Mouse (Mus musculus) heart, embryonic 14.5 days (tissue): Measurements from ENCODE around the gene Rnf182. TPM values are rescaled to one million over a fixed set of nuclear protein-coding genes. Genes with fewer than 3 reads are reported as not detected.

Source experiments
- ATAC-seq: fragments of 200-750 bp; cut with Nextera tagmentation; 2 replicates; pipeline ENCODE4 v1.8.0; 2017; ENCODE audit warnings: low read depth, moderate TSS enrichment; ENCODE audit not compliant: insufficient number of reproducible peaks, insufficient read depth, low FRiP score
- H3K27ac ChIP-seq, 2 experiments: fragments of 200-500 bp in 1 of 2; fragments of 300-500 bp in 1 of 2; sonication (generic) in 1 of 2; replicated peaks in 1 of 2; 2 replicates each; pipeline ENCODE4 v1.5.1; 2012 to 2014; ENCODE audit warnings: low read depth in 2 of 2, low read length in 2 of 2, control low read depth in 1 of 2, mild to moderate bottlenecking in 1 of 2, mixed read lengths in 1 of 2; ENCODE audit not compliant: control insufficient read depth in 1 of 2, insufficient read depth in 1 of 2
- H3K27me3 ChIP-seq: fragments of 300-500 bp; sonication (generic); 2 replicates; pipeline ENCODE4 v1.6.1; 2014; ENCODE audit warnings: mild to moderate bottlenecking, low read length, control low read depth; ENCODE audit not compliant: control insufficient read depth, insufficient read depth
- H3K36me3 ChIP-seq: fragments of 300-500 bp; sonication (generic); 2 replicates; pipeline ENCODE4 v1.6.1; 2014; ENCODE audit warnings: mild to moderate bottlenecking, control low read depth, low read length, mixed read lengths; ENCODE audit not compliant: control insufficient read depth, insufficient read depth
- H3K4me1 ChIP-seq, 2 experiments: fragments of 200-500 bp in 1 of 2; fragments of 300-500 bp in 1 of 2; sonication (generic) in 1 of 2; 2 replicates each; pipeline ENCODE4 v1.6.1; 2012 to 2014; ENCODE audit warnings: low read length in 2 of 2, control low read depth in 1 of 2, mixed read lengths in 1 of 2; ENCODE audit not compliant: control insufficient read depth in 2 of 2, insufficient read depth in 2 of 2
- H3K4me2 ChIP-seq: fragments of 300-500 bp; sonication (generic); 2 replicates; pipeline ENCODE4 v1.6.1; 2014; ENCODE audit warnings: mild to moderate bottlenecking, low read length
- H3K4me3 ChIP-seq, 2 experiments: fragments of 200-500 bp in 1 of 2; fragments of 300-500 bp in 1 of 2; sonication (generic) in 1 of 2; 2 replicates each; pipeline ENCODE4 v1.5.1; 2012 to 2014; ENCODE audit warnings: low read length in 2 of 2, mild to moderate bottlenecking in 2 of 2, control low read depth in 1 of 2, low read depth in 1 of 2, moderate library complexity in 1 of 2; ENCODE audit not compliant: control insufficient read depth in 1 of 2, insufficient read depth in 1 of 2
- H3K9ac ChIP-seq: fragments of 300-500 bp; sonication (generic); 2 replicates; pipeline ENCODE4 v1.6.1; 2014; ENCODE audit warnings: mild to moderate bottlenecking, low read length
- H3K9me3 ChIP-seq: fragments of 300-500 bp; sonication (generic); 2 replicates; pipeline ENCODE4 v1.6.1; 2016; ENCODE audit warnings: low read length, control low read depth; ENCODE audit not compliant: control insufficient read depth
- WGBS: fragments of 180-500 bp; shearing (Covaris S2); extraction: QIAGEN DNeasy Blood & Tissue Kit; methylation state at CpG from one replicate; pipeline ENCODE4 v1.1.7; 2014; 5-methylcytosine and 5-hydroxymethylcytosine counted together
- polyA plus RNA-seq: library from polyadenylated mRNA; unstranded; fragments of >200 nt; fragmentation: Nextera tagmentation; extraction: Ambion mirVana; gene quantifications from 2 replicates; pipeline ENCODE4 v1.2.1, GENCODE M21; 2014

The Rnf182 gene
- polyA plus RNA-seq, 1 experiment from 2014 or later, result 2.6 TPM

DNA sequence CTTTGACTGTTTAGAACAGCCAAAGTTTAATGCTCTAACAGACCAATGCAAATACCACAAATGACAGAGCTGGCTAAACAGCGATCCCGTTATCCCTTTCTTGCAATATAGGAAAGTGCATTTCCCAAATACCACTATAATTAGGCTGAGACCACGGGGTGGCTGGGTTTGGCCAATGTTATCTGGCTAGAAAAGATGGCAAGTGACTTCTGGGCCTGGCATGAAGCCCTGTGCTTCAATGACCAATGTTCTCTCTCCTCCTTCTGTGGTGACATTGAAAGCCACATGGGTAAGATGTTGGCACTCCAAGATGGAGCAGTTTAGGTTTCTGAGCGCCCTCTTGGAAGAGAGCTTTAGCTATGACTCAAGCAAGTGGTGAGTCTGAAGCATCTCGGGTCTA lies 100.0 kb downstream of the Rnf182 start:
- no peak overlapping the region for H3K4me2 ChIP-seq
- WGBS, result 83% methylated on average over 5 of the region's 5 CpGs
- H3K4me3 ChIP-seq, result no peak overlapping the region
- H3K27me3 ChIP-seq, result no peaks in the 10 kb centered on the region
- peaks cover 6 to 7% of the 10 kb centered on the region in 2 experiments; a peak in 3 of 4 replicates for H3K4me1 ChIP-seq
- no peaks in the 10 kb centered on the region for H3K9me3 ChIP-seq
- H3K9ac ChIP-seq, result no peak overlapping the region
- no peak for ATAC-seq
- no peak overlapping the region for H3K27ac ChIP-seq
- no peaks in the 10 kb centered on the region for H3K36me3 ChIP-seq

DNA sequence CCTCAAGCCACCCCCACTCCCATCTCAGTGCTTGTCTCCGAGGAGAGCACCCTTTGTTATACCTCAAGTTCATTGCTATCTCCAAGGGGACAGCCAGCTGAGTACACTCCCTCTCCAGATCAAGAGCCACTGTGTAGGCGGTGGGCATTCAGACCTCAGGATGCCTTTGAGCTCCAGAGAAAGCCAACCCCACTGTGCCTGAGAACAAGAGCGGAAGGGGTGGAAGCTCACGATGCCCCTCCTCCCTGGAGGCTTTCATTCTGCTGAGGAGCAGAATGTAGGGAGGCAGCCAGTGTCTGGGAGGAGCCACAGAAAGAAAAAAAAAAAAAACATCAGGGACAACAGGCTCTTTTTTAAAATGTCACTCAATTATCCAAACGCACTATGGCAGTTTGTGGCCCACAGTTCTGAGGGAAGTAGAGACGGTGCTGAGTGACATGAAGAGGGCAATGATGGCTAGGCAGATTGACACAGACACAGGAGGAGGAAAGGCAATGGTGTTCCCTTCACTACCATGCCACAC lies 101.1 kb downstream of the Rnf182 start:
- no peak for ATAC-seq

DNA sequence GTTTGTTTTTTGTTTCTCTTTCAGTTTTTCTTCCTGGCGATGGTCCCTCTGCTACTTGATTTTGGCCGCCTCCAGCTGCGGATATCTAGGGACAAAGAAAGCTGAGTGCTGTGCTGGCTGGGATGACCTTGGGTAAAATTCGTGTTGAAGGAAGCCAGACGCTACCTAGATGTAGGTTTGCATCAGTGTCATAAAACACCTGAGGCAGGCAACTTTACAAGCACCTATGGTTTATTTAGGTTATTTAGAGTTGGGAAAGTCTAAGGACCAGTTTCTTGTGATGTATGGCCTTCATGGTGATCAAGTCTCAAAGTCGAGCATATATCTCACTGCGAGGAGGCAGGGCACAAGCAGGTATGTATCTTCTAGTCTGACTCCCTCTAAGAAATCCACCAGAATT lies 102.7 kb downstream of the Rnf182 start:
- H3K27me3 ChIP-seq, result no peaks in the 10 kb centered on the region
- no peak overlapping the region for H3K9ac ChIP-seq
- no peak overlapping the region for H3K27ac ChIP-seq
- no peaks in the 10 kb centered on the region for H3K9me3 ChIP-seq
- H3K4me1 ChIP-seq, result peaks cover 8 to 12% of the 10 kb centered on the region in 2 experiments; a peak in 3 of 4 replicates
- no peaks in the 10 kb centered on the region for H3K36me3 ChIP-seq
- H3K4me3 ChIP-seq, result no peak overlapping the region
- no peak overlapping the region for H3K4me2 ChIP-seq
- 91% methylated on average over 7 of the region's 7 CpGs for WGBS
- no peak for ATAC-seq

More for the DNA sequence above, 101.1 kb downstream of the Rnf182 start:
- H3K27me3 ChIP-seq, result no peaks in the 10 kb centered on the region
- no peak overlapping the region for H3K4me3 ChIP-seq
- no peak overlapping the region for H3K9ac ChIP-seq
- 55% methylated on average over 6 of the region's 6 CpGs for WGBS
- peaks cover 8% of the 10 kb centered on the region in 2 experiments; a peak in 3 of 4 replicates for H3K4me1 ChIP-seq
- no peak overlapping the region for H3K4me2 ChIP-seq
- no peaks in the 10 kb centered on the region for H3K9me3 ChIP-seq
- H3K36me3 ChIP-seq, result no peaks in the 10 kb centered on the region
- H3K27ac ChIP-seq, result no peak overlapping the region

DNA sequence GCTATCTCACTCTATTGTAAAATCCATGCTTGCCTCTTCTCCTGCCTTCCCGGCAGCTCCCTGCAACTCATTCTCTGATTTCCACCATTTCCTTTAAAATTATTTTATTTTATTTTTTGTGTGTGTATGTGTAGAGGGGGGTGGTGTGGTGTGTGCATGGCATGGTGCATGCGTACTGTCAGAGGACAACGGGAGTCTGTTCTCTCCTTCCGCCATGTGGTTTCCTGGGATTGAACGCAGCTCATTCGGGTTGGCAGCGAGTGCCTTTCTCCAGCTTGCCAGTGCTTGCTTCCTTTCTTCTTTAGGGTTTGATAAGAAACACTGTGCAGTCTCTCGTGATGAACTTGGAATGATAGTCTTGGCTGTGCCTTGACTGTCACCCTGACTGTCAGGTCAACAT lies 105.0 kb downstream of the Rnf182 start:
- H3K4me3 ChIP-seq, result no peak overlapping the region
- H3K4me1 ChIP-seq, result peaks cover 8 to 12% of the 10 kb centered on the region in 2 experiments; a peak in 3 of 4 replicates
- 41% methylated on average over 8 of the region's 8 CpGs for WGBS
- no peaks in the 10 kb centered on the region for H3K27me3 ChIP-seq
- H3K9ac ChIP-seq, result no peak overlapping the region
- no peak for ATAC-seq
- H3K4me2 ChIP-seq, result no peak overlapping the region
- H3K27ac ChIP-seq, result no peak overlapping the region
- no peaks in the 10 kb centered on the region for H3K9me3 ChIP-seq
- no peaks in the 10 kb centered on the region for H3K36me3 ChIP-seq

Other genes with a start within 250 kb of the Rnf182 start
- 128 and 141 TPM in 2 replicates for gene Nol7, start 217.3 kb upstream of the Rnf182 start, polyA plus RNA-seq
- 8.8 and 13.7 TPM in 2 replicates for gene Ranbp9, start 134.4 kb upstream of the Rnf182 start, polyA plus RNA-seq
- 21.4 and 23.1 TPM in 2 replicates for gene Mcur1, start 55.5 kb upstream of the Rnf182 start, polyA plus RNA-seq
- 4.0 and 4.2 TPM in 2 replicates for gene Cd83, start 169.1 kb downstream of the Rnf182 start, polyA plus RNA-seq